Mouse (Mus musculus) midbrain, embryonic 16.5 days (tissue): ENCODE measurements around the gene Ssb. TPM values are rescaled to one million over a fixed set of nuclear protein-coding genes. Genes with fewer than 3 reads are reported as not detected.
A peak's percentile ranks its signal among the peaks of the same experiment; 100 is the strongest.
"Not testable (repeated sequence)": the region's sequence is repeated elsewhere in the genome, so short reads cannot be mapped to it uniquely, and the experiment has no call there.

ENCODE experiments used
- ATAC-seq: fragments of 200-750 bp; cut with Nextera tagmentation; 2 replicates; pipeline ENCODE4 v1.8.0; 2017; ENCODE audit warnings: moderate TSS enrichment
- H3K27ac ChIP-seq: fragments of 300-500 bp; sonication (generic); 2 replicates; pipeline ENCODE4 v1.5.1; 2014; ENCODE audit warnings: mild to moderate bottlenecking, low read length, mixed read lengths
- H3K27me3 ChIP-seq: fragments of 300-500 bp; sonication (generic); 2 replicates; pipeline ENCODE4 v1.6.1; 2014; ENCODE audit warnings: low read depth, low read length, mixed read lengths; ENCODE audit not compliant: control insufficient read depth, insufficient read depth
- H3K36me3 ChIP-seq: fragments of 300-500 bp; sonication (generic); 2 replicates; pipeline ENCODE4 v1.6.1; 2014; ENCODE audit warnings: mild to moderate bottlenecking, low read length, moderate library complexity, mixed read lengths; ENCODE audit not compliant: control insufficient read depth, insufficient read depth
- H3K4me1 ChIP-seq: fragments of 300-500 bp; sonication (generic); 2 replicates; pipeline ENCODE4 v1.6.1; 2014; ENCODE audit warnings: mild to moderate bottlenecking, low read length, mixed read lengths; ENCODE audit not compliant: control insufficient read depth, insufficient read depth
- H3K4me2 ChIP-seq: fragments of 300-500 bp; sonication (generic); 2 replicates; pipeline ENCODE4 v1.6.1; 2014; ENCODE audit warnings: mild to moderate bottlenecking, low read length, mixed read lengths
- H3K4me3 ChIP-seq: fragments of 300-500 bp; sonication (generic); 2 replicates; pipeline ENCODE4 v1.5.1; 2014; ENCODE audit warnings: low read depth, mild to moderate bottlenecking, low read length, moderate library complexity, mixed read lengths
- H3K9ac ChIP-seq: fragments of 300-500 bp; sonication (generic); 2 replicates; pipeline ENCODE4 v1.6.1; 2014; ENCODE audit warnings: low read depth, low read length, mixed read lengths
- H3K9me3 ChIP-seq: fragments of 300-500 bp; sonication (generic); replicated peaks from 2 replicates; pipeline ENCODE4 v1.6.1; 2014; ENCODE audit warnings: mild to moderate bottlenecking, low read length, mixed read lengths; ENCODE audit not compliant: control insufficient read depth, poor library complexity, severe bottlenecking
- WGBS: fragments of 180-500 bp; shearing (Covaris S2); extraction: QIAGEN DNeasy Blood & Tissue Kit; methylation state at CpG from one replicate; pipeline ENCODE4 v1.1.7; 2014; 5-methylcytosine and 5-hydroxymethylcytosine counted together
- polyA plus RNA-seq: library from polyadenylated mRNA; unstranded; fragments of >200 nt; fragmentation: Nextera tagmentation; extraction: Ambion mirVana; gene quantifications from 2 replicates; pipeline ENCODE4 v1.2.1, GENCODE M21; 2015

Gene Ssb
- polyA plus RNA-seq, 1 experiment from 2014 or later: 241 TPM

DNA sequence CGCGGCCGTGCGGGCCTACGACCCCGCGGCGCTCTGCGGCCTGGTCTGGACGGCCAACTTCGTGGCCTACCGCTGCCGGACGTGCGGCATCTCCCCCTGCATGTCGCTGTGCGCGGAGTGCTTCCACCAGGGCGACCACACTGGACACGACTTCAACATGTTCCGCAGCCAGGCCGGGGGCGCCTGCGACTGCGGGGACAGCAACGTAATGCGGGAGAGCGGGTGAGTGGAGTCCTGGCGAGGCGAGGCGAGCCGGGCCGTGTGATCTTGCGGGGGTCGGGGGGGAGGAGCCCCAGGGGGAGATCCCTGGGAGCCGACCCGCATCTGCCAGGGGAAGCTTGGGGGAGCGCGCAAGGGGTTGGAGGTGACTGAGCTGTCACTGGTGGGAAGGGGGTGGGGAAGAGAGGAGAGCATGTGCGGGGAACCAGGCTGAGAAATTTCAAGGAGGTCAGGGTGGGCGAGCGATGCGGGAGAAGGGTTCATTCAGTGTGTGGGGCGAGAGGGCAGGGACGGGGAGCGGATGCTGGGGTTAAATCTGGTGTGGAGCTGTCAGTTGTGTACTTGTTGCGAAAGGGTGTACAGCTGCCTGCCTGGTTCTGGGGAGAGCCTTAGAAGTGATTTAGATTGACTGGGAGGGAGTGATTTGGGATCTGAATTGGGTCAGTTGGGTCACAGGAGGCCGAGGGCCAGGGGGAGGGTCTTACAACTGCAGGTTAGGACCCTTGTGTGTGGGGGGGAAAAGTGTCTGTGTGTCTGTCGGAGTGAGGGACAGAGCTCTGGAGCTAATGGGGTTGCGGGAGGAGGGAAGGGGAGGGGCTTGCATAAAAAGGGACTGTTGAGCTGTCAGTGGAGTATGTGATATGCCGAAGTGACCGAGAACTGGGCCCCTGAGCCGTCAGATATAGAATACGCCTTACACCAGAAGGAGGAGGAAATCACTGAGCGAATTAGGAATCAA lies 36.5 kb downstream of the Ssb start:
- peak overlapping the region; percentile 95 for H3K9ac ChIP-seq
- peak overlapping the region; percentile 81 for H3K4me3 ChIP-seq
- peak overlapping the region; percentile 68 for H3K4me2 ChIP-seq
- peak; percentile 66 for ATAC-seq
- H3K9me3 ChIP-seq: no peaks in the 10 kb centered on the region
- H3K27ac ChIP-seq: peak overlapping the region; percentile 91
- no peaks in the 10 kb centered on the region for H3K27me3 ChIP-seq
- 1% methylated on average over 49 of the region's 55 CpGs for WGBS
- H3K36me3 ChIP-seq: no peaks in the 10 kb centered on the region
- peaks cover 19% of the 10 kb centered on the region for H3K4me1 ChIP-seq

DNA sequence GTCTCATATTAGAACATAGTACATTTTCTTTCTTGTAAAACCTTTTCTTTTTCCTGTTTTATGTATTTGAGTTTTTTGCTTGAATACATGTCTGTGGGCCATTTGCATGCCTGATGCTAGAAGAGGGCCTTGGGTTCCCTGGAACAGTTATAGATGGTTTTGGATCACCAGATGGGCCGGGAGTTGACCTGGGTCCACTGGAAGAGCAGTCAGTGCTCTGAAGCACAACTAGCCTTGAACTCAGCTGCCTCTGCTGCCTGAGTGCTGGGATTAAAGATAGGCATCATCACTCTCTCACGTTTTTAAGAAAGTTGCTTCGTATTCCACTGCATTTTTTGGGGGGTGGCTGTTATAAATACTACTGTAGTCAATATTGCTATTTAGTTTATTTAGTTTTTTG lies 42.2 kb downstream of the Ssb start:
- no peak overlapping the region for H3K27ac ChIP-seq
- no peak overlapping the region for H3K4me2 ChIP-seq
- H3K4me3 ChIP-seq: no peak overlapping the region
- 92% methylated on average over 3 of the region's 3 CpGs for WGBS
- peaks cover 16% of the 10 kb centered on the region for H3K4me1 ChIP-seq
- no peaks in the 10 kb centered on the region for H3K27me3 ChIP-seq
- H3K9me3 ChIP-seq: no peaks in the 10 kb centered on the region
- no peak overlapping the region for H3K9ac ChIP-seq
- no peak for ATAC-seq
- H3K36me3 ChIP-seq: no peaks in the 10 kb centered on the region

DNA sequence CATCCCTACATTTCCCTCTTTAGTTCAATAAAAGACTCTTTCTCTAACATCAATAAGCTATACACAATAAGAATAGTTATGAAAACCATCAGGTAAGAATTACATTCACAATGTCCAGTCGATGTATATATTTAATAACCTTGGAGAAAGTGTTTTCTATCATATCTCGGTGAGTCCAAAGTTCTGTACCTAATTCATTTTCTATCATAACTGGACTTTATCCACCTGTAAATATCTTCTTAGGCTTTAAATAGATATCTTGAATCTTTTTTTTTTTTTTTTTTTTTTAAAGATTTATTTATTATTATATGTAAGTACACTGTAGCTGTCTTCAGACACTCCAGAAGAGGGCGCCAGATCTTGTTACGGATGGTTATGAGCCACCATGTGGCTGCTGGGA lies 46.0 kb downstream of the Ssb start:
- H3K4me2 ChIP-seq, H3K9ac ChIP-seq, H3K27me3 ChIP-seq, ATAC-seq, H3K36me3 ChIP-seq, H3K9me3 ChIP-seq, H3K4me3 ChIP-seq, H3K27ac ChIP-seq, H3K4me1 ChIP-seq: not testable (repeated sequence)
- 83% methylated on average over 4 of the region's 4 CpGs for WGBS

DNA sequence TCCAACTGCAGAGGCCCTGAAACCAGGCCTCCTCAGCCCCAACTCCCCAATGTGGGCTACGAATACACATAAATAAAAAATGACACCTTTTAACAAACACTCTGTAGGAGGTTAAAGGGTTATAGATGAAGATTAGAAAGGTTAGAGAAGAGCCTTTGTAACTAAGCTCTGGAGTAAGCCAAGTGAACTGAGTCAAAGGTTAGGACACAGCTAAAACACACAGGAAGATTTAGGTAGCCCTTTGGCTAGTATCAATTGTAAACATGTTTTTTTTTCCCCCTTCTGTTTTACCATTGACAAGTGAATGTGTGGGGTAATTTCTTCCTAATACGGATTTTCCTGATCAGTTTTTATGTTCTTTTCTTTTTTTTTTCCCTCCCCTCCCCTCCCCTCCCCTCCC lies 51.4 kb downstream of the Ssb start:
- WGBS: 25% methylated on average over 2 of the region's 2 CpGs
- no peaks in the 10 kb centered on the region for H3K27me3 ChIP-seq
- no peak overlapping the region for H3K27ac ChIP-seq
- H3K4me1 ChIP-seq: no peaks in the 10 kb centered on the region
- H3K9ac ChIP-seq: no peak overlapping the region
- no peak overlapping the region for H3K4me3 ChIP-seq
- H3K9me3 ChIP-seq: no peaks in the 10 kb centered on the region
- H3K36me3 ChIP-seq: peaks cover 5% of the 10 kb centered on the region; the same call in 1 of the 2 replicates
- no peak for ATAC-seq
- H3K4me2 ChIP-seq: no peak overlapping the region

GRCm38 (mm10) chr2:69917301-69917700 lies 55.9 kb downstream of the Ssb start:
- Histone ChIP-seq H3K9ac (no peak overlapping the region), H3K9me3 (no peaks in the 10 kb centered on the region), H3K27ac (no peak overlapping the region), H3K4me1 (no peaks in the 10 kb centered on the region), H3K4me2 (no peak overlapping the region), H3K36me3 (peaks cover 9% of the 10 kb centered on the region; the same call in 1 of the 2 replicates), H3K27me3 (no peaks in the 10 kb centered on the region), H3K4me3 (no peak overlapping the region)
- no peak for ATAC-seq
- 92% methylated on average over 3 of the region's 3 CpGs for WGBS

Other genes starting within 250 kb of the Ssb start
- gene Bbs5, start 214.4 kb upstream of the Ssb start, polyA plus RNA-seq: 30.1 and 31.5 TPM in 2 replicates
- 0.12 and 0.23 TPM in 2 replicates for gene Klhl41, start 191.4 kb upstream of the Ssb start, polyA plus RNA-seq
- 18.0 and 18.2 TPM in 2 replicates for gene Fastkd1, start 148.0 kb upstream of the Ssb start, polyA plus RNA-seq
- 135 and 147 TPM in 2 replicates for gene Ppig, start 139.0 kb upstream of the Ssb start, polyA plus RNA-seq
- gene Ccdc173, start 72.0 kb upstream of the Ssb start, polyA plus RNA-seq: 2.6 and 3.0 TPM in 2 replicates
- 35.9 and 38.5 TPM in 2 replicates for gene Phospho2, start 71.9 kb upstream of the Ssb start, polyA plus RNA-seq
- 93.3 and 104 TPM in 2 replicates for gene Klhl23, start 39.6 kb upstream of the Ssb start, polyA plus RNA-seq
- 32.5 and 33.4 TPM in 2 replicates for gene Mettl5, start 24.1 kb downstream of the Ssb start, polyA plus RNA-seq
- 20.3 and 20.6 TPM in 2 replicates for gene Ubr3, start 35.7 kb downstream of the Ssb start, polyA plus RNA-seq
- 0.16 and 0.32 TPM in 2 replicates for gene Myo3b, start 177.6 kb downstream of the Ssb start, polyA plus RNA-seq